Mouse (Mus musculus) heart, embryonic 14.5 days (tissue): ENCODE results near the gene Kctd21. TPM values are rescaled to one million over a fixed set of nuclear protein-coding genes. Genes with fewer than 3 reads are reported as not detected.

Source experiments
- ATAC-seq: fragments of 200-750 bp; cut with Nextera tagmentation; 2 replicates; pipeline ENCODE4 v1.8.0; 2017; ENCODE audit warnings: low read depth, moderate TSS enrichment; ENCODE audit not compliant: insufficient number of reproducible peaks, insufficient read depth, low FRiP score
- H3K27ac ChIP-seq, 2 experiments: fragments of 200-500 bp in 1 of 2; fragments of 300-500 bp in 1 of 2; sonication (generic) in 1 of 2; replicated peaks in 1 of 2; 2 replicates each; pipeline ENCODE4 v1.5.1; 2012 to 2014; ENCODE audit warnings: low read depth in 2 of 2, low read length in 2 of 2, control low read depth in 1 of 2, mild to moderate bottlenecking in 1 of 2, mixed read lengths in 1 of 2; ENCODE audit not compliant: control insufficient read depth in 1 of 2, insufficient read depth in 1 of 2
- H3K27me3 ChIP-seq: fragments of 300-500 bp; sonication (generic); 2 replicates; pipeline ENCODE4 v1.6.1; 2014; ENCODE audit warnings: mild to moderate bottlenecking, low read length, control low read depth; ENCODE audit not compliant: control insufficient read depth, insufficient read depth
- H3K36me3 ChIP-seq: fragments of 300-500 bp; sonication (generic); 2 replicates; pipeline ENCODE4 v1.6.1; 2014; ENCODE audit warnings: mild to moderate bottlenecking, control low read depth, low read length, mixed read lengths; ENCODE audit not compliant: control insufficient read depth, insufficient read depth
- H3K4me1 ChIP-seq, 2 experiments: fragments of 200-500 bp in 1 of 2; fragments of 300-500 bp in 1 of 2; sonication (generic) in 1 of 2; 2 replicates each; pipeline ENCODE4 v1.6.1; 2012 to 2014; ENCODE audit warnings: low read length in 2 of 2, control low read depth in 1 of 2, mixed read lengths in 1 of 2; ENCODE audit not compliant: control insufficient read depth in 2 of 2, insufficient read depth in 2 of 2
- H3K4me2 ChIP-seq: fragments of 300-500 bp; sonication (generic); 2 replicates; pipeline ENCODE4 v1.6.1; 2014; ENCODE audit warnings: mild to moderate bottlenecking, low read length
- H3K4me3 ChIP-seq, 2 experiments: fragments of 200-500 bp in 1 of 2; fragments of 300-500 bp in 1 of 2; sonication (generic) in 1 of 2; 2 replicates each; pipeline ENCODE4 v1.5.1; 2012 to 2014; ENCODE audit warnings: low read length in 2 of 2, mild to moderate bottlenecking in 2 of 2, control low read depth in 1 of 2, low read depth in 1 of 2, moderate library complexity in 1 of 2; ENCODE audit not compliant: control insufficient read depth in 1 of 2, insufficient read depth in 1 of 2
- H3K9ac ChIP-seq: fragments of 300-500 bp; sonication (generic); 2 replicates; pipeline ENCODE4 v1.6.1; 2014; ENCODE audit warnings: mild to moderate bottlenecking, low read length
- H3K9me3 ChIP-seq: fragments of 300-500 bp; sonication (generic); 2 replicates; pipeline ENCODE4 v1.6.1; 2016; ENCODE audit warnings: low read length, control low read depth; ENCODE audit not compliant: control insufficient read depth
- WGBS: fragments of 180-500 bp; shearing (Covaris S2); extraction: QIAGEN DNeasy Blood & Tissue Kit; methylation state at CpG from one replicate; pipeline ENCODE4 v1.1.7; 2014; 5-methylcytosine and 5-hydroxymethylcytosine counted together
- polyA plus RNA-seq: library from polyadenylated mRNA; unstranded; fragments of >200 nt; fragmentation: Nextera tagmentation; extraction: Ambion mirVana; gene quantifications from 2 replicates; pipeline ENCODE4 v1.2.1, GENCODE M21; 2014

The Kctd21 gene
- polyA plus RNA-seq, 1 experiment from 2014 or later: 5.2 TPM

- no peak for ATAC-seq
- Histone ChIP-seq H3K27me3 (no peaks in the 10 kb centered on the region), H3K4me1 (no peaks in the 10 kb centered on the region), H3K27ac (no peak overlapping the region), H3K9ac (no peak overlapping the region), H3K9me3 (no peaks in the 10 kb centered on the region), H3K4me2 (no peak overlapping the region), H3K36me3 (peaks cover 28% of the 10 kb centered on the region), H3K4me3 (no peak overlapping the region)
- 84% methylated on average over 6 of the region's 6 CpGs for WGBS
Measured at GRCm38 (mm10) chr7:97315656-97316055, 16.5 kb upstream of the Kctd21 start.

- H3K27me3 ChIP-seq: no peaks in the 10 kb centered on the region
- H3K4me2 ChIP-seq: no peak overlapping the region
- H3K4me3 ChIP-seq: no peak overlapping the region
- no peak overlapping the region for H3K27ac ChIP-seq
- H3K9ac ChIP-seq: no peak overlapping the region
- WGBS: 73% methylated on average over 3 of the region's 3 CpGs
- no peak for ATAC-seq
- H3K9me3 ChIP-seq: no peaks in the 10 kb centered on the region
- no peaks in the 10 kb centered on the region for H3K4me1 ChIP-seq
- H3K36me3 ChIP-seq: peaks cover 8% of the 10 kb centered on the region; the same call in 1 of the 2 replicates
Measured at GRCm38 (mm10) chr7:97317706-97318105, 14.4 kb upstream of the Kctd21 start.

GRCm38 (mm10) chr7:97324342-97324741, 7.8 kb upstream of the Kctd21 start:
- H3K4me3 ChIP-seq: no peak overlapping the region
- H3K4me1 ChIP-seq: no peaks in the 10 kb centered on the region; a peak in 1 of 4 replicates
- no peak overlapping the region for H3K27ac ChIP-seq
- H3K36me3 ChIP-seq: no peaks in the 10 kb centered on the region
- no peak overlapping the region for H3K4me2 ChIP-seq
- no peak overlapping the region for H3K9ac ChIP-seq
- no peaks in the 10 kb centered on the region for H3K9me3 ChIP-seq
- no peak for ATAC-seq
- H3K27me3 ChIP-seq: peaks cover 41% of the 10 kb centered on the region
- WGBS: 90% methylated on average over 8 of the region's 8 CpGs

- no peak for ATAC-seq
- 0 out of 2 replicates have a peak overlapping the region, but pooled peaks have one; percentile 11 for H3K9ac ChIP-seq
- WGBS: 10% methylated on average over 82 of the region's 96 CpGs
Measured at GRCm38 (mm10) chr7:97325156-97325985, 6.8 kb upstream of the Kctd21 start.

GRCm38 (mm10) chr7:97327376-97327775, 4.8 kb upstream of the Kctd21 start:
- H3K4me2 ChIP-seq: no peak overlapping the region
- H3K9me3 ChIP-seq: no peaks in the 10 kb centered on the region
- H3K27me3 ChIP-seq: peaks cover 41% of the 10 kb centered on the region
- H3K36me3 ChIP-seq: no peaks in the 10 kb centered on the region
- WGBS: 90% methylated on average over 4 of the region's 4 CpGs
- no peak overlapping the region for H3K4me3 ChIP-seq
- no peak overlapping the region for H3K9ac ChIP-seq
- ATAC-seq: no peak
- no peak overlapping the region for H3K27ac ChIP-seq
- H3K4me1 ChIP-seq: peaks cover 4 to 5% of the 10 kb centered on the region in 2 experiments; a peak in 2 of 4 replicates

More at GRCm38 (mm10) chr7:97325156-97325985, 6.8 kb upstream of the Kctd21 start:
- Histone ChIP-seq H3K27ac (no peak overlapping the region), H3K9me3 (no peaks in the 10 kb centered on the region), H3K4me2 (peak overlapping the region; percentile 71), H3K4me3 (peak overlapping the region; percentile 28 to 42), H3K27me3 (peaks cover 41% of the 10 kb centered on the region), H3K4me1 (no peaks in the 10 kb centered on the region; a peak in 1 of 4 replicates), H3K36me3 (no peaks in the 10 kb centered on the region)

- Histone ChIP-seq H3K36me3 (no peaks in the 10 kb centered on the region), H3K9ac (no peak overlapping the region), H3K4me3 (no peak overlapping the region), H3K4me1 (peaks cover 11 to 12% of the 10 kb centered on the region in 2 experiments), H3K27me3 (peaks cover 35% of the 10 kb centered on the region), H3K4me2 (no peak overlapping the region), H3K27ac (no peak overlapping the region), H3K9me3 (no peaks in the 10 kb centered on the region)
- no peak for ATAC-seq
- WGBS: 80% methylated on average over 13 of the region's 13 CpGs
Measured at GRCm38 (mm10) chr7:97328891-97329588, 3.1 kb upstream of the Kctd21 start.

- no peak overlapping the region for H3K4me3 ChIP-seq
- H3K9ac ChIP-seq: no peak overlapping the region
- no peak overlapping the region for H3K27ac ChIP-seq
- H3K4me2 ChIP-seq: no peak overlapping the region
- WGBS: 81% methylated on average over 3 of the region's 3 CpGs
- H3K4me1 ChIP-seq: peaks cover 11 to 12% of the 10 kb centered on the region in 2 experiments
- H3K9me3 ChIP-seq: no peaks in the 10 kb centered on the region
- ATAC-seq: no peak
- H3K27me3 ChIP-seq: peaks cover 29% of the 10 kb centered on the region
- no peaks in the 10 kb centered on the region for H3K36me3 ChIP-seq
Measured at GRCm38 (mm10) chr7:97329676-97330075, 2.5 kb upstream of the Kctd21 start.
